Mouse (Mus musculus): ENCODE measurements around the gene Art4.

Gene Art4

DNA sequence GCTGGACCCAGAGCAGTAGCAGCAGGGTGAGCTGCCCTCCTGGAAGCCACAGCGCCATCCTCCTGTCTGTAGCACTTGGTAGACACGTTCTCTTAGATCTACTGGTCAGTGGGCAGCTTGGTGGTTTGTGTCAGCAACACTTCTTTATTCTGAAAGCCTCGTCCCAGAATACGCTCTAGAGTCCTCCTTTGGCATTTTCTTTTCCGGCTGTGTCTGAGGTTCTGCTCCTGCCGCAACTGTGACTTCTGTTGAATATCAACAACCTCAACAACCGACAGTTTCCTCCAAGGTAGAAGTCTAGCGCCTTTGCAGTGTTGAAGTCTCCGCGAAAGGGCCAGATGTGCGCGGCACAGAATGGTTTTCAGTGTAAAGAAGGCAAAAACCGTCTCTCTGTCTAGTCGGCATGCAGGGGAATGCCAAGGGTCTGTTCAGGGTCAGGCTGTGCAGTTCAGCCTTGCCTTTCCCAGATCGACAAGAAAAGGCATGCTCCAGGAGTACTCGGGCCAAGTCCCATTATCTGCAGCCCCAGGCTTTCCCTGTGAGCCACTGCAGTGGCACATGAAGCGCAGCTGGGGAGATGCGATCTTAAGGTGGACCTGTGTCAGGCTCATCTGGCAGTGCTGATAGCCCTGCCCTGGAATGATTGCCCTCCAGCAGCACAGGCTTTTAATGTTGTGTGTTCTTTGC, at the start of gene Art4:
Gene Art4 (minus strand): TSS at position 548 of the 687 bp plus-strand sequence.
- DNase-seq, result peak; percentile 44 to 57

DNA sequence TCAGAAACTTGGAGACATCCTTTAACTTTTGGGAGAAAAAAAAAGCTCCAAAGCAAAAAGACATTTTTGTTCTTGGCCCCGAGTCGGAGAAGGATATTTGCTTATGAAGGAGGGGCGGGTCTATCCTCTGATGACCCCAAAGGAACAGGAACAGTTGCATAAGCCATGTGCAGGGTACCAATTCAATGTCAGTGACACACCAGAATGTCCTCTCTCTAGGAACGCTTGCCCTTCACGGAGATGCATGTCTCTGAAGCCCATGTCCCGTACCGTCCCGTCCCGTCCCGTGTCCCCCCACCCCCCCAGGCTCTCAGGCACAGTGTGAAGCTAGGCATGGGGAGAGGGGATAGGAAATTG, 49.4 kb upstream of the Art4 start:
- no peak for DNase-seq

DNA sequence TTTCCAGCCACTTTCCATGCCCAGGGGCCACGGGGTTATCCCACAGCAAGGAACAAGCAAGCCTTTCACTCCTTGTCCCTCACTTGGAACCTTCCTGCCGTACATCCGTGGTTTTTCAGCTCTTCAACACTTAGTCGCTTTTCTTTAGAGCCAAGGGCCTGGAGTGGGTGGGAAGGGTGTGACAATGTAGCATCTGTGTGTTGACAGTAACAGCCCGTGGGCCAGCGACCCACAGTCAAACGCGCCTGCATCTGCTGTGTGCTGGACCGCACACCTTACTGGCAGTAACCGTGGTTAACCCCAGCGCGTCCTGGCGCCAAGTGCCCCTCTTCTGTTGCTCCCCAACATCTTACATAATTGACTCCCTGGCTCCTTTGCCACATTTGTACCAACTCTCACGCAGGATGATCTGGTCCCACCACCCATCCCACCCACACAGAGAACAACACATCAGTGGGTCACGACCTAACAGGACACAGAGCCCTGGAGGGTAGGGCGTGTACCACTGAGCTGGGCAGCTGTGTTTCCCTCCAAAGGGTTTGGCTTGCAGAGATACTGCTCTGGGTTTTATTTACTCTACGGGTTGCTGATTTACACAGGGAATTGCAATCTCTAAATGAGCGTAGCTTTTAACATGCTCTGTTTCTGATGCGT, 48.9 kb upstream of the Art4 start:
- no peak for DNase-seq

DNA sequence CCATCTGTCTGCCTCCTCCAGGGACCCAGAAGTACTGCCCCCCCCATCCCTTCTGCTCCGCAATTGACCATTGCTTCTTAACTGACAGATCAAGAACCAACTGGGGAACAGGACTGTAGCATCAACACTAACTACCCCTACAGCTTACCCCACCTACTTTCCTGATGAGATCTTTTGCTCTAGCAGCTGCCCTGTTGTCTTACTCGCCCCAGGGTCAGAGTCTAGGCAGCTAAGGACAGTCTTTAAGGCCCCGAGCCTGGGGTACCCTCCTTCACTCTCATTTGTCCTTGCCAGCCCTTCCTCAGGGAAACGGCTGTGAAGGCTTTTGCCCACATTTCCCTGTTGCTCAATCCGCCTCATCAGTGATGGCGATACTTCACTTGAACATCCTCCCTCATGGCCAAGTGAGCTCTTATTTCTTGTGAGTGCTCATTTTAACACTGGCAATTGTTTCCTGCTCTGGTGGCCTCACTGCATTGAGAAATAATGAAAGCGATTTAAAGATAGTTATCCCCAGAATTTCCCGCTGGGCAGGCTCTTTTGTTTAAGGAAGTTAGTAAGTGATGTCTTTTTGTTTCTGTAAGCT, 46.4 kb upstream of the Art4 start:
- no peak for DNase-seq

DNA sequence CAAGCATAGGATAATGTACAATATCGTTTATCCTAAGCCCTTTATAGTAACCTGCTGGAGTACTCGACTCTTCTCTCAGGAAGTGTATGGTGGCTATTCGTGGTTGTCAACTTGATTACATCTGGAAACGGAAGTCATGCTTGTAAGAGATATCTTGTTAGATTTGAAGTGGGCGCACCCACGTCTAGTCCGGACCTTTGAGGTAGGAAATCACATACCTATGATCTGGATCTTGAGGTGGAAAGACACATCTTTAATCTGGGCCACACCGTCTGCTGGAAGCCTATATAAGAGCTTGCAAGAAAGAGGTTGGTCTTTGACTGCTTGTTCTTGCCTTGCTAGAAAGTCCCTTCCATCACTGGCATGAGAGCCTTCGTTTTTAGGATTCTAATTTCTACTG, 45.0 kb upstream of the Art4 start:
- no peak for DNase-seq

DNA sequence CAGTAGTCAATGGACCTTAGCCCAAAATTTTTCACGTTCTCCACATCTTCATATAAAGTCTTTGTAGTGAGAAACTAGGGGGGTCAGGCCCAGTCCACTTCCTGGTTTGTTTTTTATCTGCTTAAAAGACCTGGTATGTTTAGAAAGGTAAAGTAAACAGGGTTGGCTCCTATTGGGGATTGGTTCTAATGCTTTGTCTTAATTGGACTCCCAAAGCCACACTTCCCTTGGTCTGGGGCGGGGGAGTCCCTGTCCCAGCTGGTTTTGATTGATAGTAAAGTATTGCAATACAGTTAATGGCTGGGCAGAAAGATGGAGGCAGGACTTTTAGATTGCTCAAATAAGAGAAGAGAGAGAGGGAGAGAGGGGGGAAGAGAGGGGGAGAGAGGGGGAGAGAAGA, 43.5 kb upstream of the Art4 start:
- no peak for DNase-seq

DNA sequence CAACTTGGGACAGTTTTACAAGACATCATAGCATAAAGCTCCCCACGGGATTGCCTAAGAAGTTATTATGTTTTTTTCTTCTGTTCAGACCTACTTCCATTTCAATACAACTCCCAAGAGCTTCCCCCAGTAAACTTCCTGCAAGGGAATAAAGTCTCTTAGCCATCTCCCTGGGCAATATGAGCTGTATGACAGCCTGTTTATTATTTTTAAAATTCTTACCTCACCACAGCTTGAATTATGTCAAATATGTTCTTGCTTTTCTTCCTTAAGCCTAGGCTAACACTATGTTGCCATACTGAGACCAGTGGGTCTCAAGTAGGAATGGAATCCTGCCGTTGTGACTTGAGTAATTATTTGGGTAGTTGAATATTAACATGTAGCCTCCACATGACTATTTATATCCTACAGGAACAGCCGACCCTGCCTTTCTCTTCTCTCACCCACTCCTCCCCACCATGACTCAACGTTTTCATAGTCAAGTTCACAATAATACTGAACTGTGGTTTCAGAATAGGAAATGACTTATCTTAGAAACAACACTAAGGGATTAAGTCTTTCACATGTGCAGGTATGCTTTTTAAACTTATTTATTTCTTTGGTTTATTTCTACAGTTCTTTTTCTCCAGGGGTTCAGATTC, 43.0 kb upstream of the Art4 start:
- DNase-seq, result no peak

DNA sequence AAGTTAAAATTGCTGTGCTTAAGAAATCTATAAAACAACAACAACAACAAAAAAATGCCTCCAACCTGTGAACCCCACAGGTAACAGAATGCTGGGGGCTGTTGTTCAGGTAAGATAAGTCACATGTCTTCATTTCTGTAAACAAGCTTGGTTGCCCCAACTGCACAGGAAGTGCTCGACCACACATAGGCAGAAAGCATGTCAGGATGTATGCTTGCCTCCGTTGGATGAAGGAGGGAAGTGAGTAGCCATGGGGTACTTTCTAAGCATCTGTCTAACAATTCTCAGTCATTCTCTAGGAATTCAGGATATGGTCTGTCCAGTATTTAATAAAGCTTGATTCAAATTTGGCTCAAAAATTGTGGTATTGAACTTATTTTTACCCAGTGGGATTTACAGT, 41.4 kb upstream of the Art4 start:
- DNase-seq, result no peak

DNA sequence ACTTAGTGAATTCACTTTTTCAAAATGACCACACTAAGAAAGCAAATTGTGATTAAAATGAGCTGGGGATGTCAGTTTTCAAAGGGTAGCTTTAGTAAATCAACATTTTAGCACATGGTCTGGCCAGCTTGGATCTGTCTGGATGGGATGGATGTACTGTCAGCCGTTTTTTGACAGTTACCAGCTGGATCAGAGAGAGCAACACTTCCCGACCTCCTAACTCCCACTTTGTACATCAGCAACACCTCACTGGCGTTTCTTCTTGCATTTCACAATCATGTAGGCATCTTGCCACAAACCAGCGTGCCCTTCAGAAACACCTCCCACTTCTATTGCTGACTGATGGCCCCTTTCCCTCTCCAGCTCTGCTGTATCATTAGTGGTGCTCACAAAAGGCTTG, 40.7 kb upstream of the Art4 start:
- peak in 1 of 2 experiments; percentile 46 for DNase-seq

DNA sequence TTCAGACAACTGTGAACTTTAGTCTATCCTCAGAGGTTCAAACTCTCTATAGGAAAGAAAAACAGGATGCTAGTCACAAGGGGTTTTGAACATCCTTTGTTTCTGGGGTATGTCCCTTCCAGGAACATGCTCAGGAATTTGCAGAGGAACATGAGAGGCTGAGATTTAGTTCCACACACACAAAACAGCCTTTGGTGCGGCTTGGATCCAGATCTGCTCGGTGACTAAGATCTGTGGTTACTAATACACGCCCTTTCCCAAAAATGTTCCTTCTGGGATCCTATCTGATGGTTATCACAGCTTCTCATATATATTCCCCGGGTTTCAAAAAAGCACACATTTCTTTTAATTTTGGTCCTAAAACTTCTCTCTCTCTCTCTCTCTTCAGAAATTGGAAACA, 40.3 kb upstream of the Art4 start:
- no peak for DNase-seq

DNA sequence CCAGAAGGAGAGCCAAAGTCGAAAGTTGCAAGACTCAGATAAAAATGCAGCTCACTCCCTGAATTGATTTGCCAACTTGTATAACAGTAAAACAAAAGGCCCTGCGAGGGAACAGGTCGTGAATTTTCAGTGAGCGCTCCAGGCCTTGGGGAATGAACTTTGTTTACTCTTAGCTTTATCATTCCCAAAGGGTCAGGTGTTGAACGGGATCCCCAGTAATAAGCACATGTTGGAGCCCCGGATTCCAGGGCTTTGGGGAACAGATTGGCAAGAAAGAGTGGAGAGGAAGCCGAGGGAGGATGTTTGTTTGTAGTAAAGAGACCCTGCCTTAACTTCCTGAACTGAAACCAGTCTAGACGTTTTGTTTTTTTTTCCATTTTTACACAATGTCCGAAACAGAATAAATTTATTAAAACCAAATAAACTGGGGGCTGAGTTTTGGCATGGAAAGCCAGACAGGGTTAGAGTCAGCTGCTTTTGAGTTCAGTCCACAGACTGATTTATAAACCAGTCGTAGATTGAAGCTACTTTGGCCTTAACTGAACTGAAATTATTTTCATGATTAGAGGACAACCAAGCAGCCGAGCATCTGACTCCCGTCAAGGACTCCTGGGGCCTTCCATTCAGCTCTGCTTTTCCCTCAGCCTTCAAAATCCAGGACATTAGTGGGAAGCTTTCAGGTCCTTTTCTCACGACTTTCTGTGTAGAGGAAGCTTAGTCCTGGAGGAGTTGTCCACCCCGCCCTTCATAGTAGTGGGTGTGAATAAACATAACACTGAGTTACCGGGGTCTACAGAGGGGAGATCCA, 37.2 kb upstream of the Art4 start:
- peak; percentile 62 to 72 for DNase-seq

DNA sequence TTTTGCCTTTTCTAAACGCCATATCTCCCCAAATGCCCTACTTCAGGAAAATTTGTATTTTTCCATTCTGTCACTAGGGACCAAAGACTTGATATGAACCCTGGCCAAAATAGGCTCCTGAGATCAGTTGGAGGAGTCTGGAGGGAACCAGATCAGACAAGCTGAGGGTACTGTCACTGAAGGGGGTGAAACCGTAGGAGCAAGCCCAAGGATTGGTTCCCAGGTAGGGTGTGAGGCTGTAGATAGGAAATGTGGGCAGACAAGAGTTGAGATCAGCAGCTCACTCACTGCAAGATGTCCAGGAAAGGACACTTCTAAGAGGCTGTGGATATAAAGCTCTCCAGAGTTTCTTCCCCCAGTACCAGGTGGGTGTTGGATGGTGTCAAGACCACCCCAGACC, 34.5 kb upstream of the Art4 start:
- no peak for DNase-seq

DNA sequence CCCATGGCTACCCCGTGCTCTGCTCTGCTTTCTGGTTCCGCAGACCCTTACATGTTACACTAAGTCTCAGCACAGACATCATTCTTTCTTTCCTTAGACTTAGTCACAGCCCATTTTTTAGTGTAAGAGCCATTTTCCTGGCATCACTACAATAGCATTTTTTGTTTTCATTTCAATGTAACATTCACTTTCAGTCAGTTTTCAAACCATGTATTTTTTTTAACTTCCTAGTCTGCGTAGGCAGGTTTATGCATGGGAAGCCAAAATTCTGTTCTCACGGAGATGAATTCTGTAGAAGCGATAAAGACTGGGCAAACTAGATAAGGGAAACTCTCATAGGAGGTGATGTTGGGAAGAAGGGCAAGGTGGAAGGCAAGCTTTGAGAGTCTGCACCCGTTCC, 32.0 kb upstream of the Art4 start:
- DNase-seq, result no peak

DNA sequence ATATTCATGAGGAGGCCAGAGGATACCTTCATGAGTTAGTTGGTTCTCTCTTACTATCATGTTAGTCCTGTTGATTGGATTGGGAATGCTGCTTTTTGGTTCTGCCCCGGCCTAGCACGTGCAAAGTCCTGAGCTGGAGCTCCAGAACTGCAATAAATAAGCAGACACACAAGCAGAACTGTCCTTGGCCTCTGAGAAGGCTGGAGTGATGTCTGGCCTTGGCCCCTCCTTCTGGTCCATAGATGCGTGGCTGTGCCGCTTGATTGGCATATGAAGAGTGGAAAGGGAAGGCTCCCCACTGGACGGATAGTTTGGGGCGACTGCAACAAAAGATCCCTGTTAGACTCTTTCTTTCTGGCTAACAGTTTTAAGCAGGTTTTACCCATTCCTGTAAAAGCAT, 31.5 kb upstream of the Art4 start:
- no peak for DNase-seq

DNA sequence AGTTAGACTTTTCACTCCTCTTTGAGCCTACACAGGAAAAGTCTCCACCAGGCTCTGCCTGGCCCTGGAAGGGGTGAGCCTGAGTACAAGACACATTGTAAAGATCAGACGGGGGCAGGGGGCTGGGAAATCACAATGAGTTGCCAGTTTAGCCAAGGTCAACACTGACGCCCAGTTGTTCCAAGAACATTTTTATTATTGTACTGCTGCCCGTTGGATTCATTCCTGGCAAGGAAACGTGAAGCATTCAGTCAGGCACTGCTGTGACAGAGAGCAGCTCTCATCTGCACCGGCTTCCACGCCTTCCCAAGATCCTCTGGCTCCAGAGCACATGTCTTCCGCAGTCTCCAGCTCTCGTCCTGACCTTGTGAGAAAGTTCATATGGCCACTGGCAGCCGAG, 30.3 kb upstream of the Art4 start:
- DNase-seq, result peak; percentile 61 to 74

DNA sequence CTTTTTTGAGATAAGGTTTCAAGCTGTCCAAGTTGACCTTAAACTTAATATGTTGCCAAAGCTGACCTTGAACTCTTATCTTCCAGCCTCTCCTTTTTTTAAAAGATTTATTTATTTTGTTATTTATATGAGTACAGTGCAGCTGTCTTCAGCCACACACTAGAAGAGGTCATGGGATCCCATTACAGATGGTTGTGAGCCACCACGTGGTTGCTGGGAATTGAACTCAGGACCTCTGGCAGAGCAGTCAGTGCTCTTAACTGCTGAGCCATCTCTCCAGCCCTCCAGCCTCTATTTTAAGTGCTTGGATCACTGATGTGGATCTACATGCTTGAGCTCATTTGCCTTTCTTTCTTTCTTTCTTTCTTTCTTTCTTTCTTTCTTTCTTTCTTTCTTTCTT, 27.2 kb upstream of the Art4 start:
- DNase-seq, result peak in 1 of 2 experiments; percentile 47

DNA sequence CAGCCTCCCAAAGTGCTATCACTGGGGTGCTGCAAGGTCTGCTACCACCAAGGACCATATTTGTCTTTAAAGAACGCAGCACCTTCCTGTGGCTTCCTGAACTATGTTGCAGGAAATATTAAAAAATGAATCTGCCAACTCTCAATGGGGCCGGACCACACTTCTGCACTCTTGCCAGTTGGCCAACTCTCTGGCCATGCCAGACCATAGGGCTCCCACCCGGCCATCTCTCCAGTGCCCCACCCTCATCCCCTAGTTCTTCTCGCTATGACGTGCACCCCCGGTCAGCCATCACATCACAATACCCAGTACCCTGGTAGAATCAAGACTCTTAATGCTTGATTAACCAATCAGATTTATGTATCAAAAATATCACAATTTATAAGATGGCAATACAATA, 26.4 kb upstream of the Art4 start:
- DNase-seq, result no peak

DNA sequence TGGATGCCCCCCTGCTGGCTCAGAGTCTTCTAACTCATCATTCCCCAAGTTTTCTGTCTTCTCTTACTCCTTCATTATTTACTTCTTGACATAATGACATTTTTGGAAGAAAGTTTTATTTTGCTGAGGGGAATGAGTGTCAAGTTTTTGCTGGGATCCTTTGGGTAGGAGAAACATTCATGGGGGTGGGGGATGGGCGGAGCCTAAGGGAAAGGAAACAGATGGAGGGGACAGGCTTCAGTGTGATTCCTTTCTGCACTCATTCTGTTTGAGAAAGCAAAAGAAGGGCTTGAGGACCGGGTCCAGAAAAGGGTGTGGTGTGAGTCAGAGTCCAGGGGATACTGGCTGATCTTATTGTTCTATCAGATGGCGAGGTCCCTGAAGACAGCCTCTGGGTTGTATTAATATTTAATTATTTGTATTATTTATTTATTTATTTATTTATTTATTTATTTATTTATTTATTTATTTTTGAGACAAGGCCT, 25.9 kb upstream of the Art4 start:
- DNase-seq, result peak; percentile 69 to 76

DNA sequence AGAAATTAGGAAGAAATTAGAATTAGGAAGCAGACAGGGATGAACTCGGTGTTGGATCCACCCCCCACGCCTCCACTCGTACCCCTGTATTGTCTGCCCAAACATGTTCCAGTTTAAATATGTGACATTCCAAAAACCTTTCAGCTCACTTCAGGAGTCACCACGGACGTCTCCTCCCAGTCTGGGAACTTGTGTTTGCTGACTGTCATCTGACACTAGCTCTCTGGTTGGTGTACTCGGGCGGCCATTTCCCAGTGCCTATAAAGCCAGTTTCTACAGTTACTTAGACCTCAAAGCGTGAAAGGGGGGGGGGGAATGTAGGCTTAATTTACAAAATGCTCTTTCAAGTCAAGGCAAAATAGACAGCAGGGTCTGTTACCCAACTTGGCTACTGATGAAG, 24.1 kb upstream of the Art4 start:
- no peak for DNase-seq

DNA sequence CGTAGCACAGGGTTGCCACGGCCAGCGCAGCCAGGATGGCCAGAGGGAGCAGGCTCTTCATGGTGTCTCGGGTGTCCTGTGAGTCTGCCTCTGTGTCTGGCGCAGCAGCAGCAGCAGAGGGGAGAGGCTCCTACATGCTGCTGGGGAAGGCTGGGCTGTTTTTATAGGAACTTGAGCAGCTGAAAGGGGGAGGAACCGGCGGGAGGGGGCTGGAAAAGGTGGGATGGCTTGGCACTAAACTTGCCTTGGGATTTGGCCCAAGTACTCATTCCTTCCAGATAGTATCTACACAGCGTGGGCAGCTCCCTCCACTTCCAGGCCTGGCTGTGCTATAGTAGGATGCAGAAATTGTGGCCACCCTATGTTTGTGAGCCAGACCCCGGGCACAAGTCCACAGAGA, 18.1 kb upstream of the Art4 start, which contains the start of gene Mgp:
Gene Mgp (minus strand): TSS at position 154 of the 400 bp plus-strand sequence.
- DNase-seq, result peak; percentile 69 to 75

DNA sequence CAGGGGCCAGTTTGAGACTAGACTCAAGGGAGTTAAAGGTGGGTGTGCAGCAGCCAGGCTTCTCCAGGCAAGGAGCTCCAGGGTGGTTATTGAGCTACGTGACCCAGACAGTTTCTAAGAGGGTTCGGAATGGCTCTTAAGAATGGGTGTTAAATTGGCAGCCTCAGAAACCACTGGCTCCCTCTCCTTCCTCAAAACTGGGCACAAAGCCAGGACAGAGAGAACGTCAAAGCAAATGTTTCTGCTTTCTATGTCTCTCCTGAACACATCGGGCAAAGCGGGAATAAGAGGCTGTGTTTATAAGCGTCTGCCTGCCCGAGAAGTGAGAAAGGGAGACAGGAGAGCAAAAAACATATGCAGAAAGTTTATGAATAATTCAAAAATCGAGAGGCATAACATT, 17.1 kb upstream of the Art4 start:
- DNase-seq, result no peak

DNA sequence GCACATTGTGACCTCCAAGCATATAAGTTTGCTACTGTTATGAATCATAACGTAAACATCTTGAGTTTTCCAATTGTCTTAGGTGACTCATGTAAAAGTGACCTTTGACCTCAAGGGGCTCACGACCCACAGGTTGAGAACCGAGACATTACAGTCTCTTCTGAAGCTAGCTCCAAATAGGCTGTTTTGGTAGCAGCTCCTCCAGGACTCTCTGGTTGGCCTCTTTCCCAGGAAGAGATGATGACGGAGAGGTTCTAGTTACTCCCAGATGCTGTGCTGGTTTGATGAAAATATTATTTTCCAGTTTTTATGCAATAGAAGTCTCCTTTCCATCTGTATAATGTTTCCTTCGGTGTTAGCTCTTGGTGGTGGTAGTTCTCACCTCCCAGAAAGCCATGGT, 11.4 kb upstream of the Art4 start:
- no peak for DNase-seq

DNA sequence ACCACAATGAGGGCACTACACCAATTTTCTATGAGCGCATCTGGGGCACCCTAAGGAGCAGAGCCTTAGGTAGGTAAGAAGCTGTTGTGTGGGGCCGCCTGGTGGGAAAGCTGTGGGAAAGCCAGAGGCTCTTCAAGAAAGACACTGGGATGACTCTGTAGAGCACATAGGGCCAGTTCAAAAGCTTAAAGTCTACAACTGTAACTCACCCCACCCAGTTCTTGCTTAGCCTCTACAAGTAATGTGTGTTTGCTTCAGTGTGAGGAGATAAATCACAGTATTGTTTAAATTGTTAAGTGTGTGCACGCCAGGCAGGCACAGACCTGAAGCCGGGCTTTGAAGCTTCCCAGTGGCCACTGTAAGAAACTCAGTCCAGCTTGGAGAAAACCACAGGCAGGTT, 8.6 kb upstream of the Art4 start:
- DNase-seq, result no peak
